Mouse (Mus musculus) CH12F3 (cell line): ENCODE measurements around the gene Kctd20.
"Not testable (repeated sequence)": the region's sequence is repeated elsewhere in the genome, so short reads cannot be mapped to it uniquely, and the experiment has no call there.

Source experiments
- in situ Hi-C: fragments of 300-500 bp; cut with MboI; formaldehyde crosslinking; loops from 2 replicates; pipeline ENCODE4 v1.14.3; 2020; ENCODE audit warnings: low sequenced_read_pairs

The Kctd20 gene

DNA sequence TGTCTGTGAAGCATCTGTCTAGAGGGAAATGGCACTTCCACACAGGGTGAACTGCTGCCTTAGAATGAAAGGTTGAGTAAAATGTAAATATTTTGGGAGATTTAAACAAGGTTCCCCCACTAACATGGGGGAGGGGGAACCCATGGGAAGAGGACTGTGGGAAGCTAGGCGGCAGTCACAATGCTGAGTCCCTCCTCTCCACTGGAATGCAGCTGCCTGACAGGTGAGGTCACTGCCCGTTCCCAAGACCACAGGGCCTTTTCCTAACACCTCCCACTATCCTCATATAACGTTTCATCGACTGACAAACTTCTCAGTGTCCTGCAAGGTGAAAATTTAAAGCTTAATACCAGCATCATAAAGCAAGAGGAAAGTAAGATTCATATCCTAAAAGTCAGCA, 30.8 kb downstream of the Kctd20 start:
- in situ Hi-C loops = no loop called here

- in situ Hi-C loops = no loop called here
Observed at GRCm38 (mm10) chr17:28984724-28985420, 33.1 kb downstream of the Kctd20 start.

- in situ Hi-C loops = no loop called here
Observed at GRCm38 (mm10) chr17:28986833-28987232, 35.1 kb downstream of the Kctd20 start.

DNA sequence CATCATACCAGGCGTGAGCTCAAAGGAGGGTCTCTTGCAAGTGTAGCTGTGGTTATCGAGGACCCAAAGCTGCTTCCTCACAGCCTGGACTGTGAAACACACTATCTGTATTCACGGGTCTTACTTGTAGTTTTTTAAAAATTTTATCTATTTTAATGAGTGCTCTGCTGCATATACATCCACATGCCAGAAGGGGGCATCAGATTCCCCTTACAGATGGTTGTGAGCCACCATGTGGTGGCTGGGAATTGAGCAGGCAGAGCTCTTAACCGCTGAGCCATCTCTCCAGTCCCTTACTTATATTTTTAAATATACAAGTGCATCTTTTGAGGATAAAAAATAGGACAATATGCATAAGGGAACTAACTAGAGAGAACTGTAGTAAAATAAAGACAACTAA, 36.0 kb downstream of the Kctd20 start:
- in situ Hi-C loops = no loop called here

DNA sequence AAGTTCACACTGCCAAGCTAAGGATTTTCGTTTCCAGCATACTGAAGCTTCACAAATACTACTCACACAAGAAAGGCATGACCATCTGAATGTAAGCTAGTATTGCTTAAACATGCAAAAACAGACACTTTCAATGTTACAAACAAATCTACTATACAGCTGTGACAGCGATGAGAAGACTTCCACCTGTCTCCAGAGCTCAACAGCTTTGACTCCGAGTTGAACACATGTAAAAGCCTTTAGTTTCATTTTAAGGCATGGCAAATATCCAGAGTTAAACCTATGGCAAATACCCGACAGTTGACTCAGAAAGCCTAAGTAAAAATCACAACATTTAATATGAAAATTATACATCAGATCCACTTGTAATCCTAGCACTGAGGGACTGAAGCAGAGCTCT, 36.5 kb downstream of the Kctd20 start:
- in situ Hi-C loops = no loop called here

DNA sequence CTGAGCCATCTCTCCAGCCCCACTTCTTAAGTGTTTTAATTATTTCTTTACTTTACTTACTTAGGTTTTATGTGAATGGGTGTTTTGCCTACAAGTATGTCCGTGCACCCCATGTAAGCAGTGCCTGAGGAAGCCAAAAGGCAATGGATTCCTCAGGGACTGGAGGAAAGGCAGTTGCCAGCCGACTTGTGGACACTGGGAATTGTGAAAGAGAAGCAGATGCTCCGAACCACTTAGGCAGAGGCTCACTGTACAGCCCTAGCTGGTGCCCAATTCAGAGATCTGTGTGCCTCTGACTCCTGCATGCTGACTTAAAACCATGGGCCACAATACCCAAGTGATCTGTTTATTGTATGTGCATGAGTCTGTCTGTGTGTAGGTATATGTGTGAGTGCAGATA, 37.2 kb downstream of the Kctd20 start:
- in situ Hi-C loops = no loop called here

GRCm38 (mm10) chr17:28990060-28990459, 38.3 kb downstream of the Kctd20 start:
- in situ Hi-C loops = no loop called here

- in situ Hi-C loops = no loop called here
Observed at GRCm38 (mm10) chr17:28991286-28991685, 39.5 kb downstream of the Kctd20 start.

DNA sequence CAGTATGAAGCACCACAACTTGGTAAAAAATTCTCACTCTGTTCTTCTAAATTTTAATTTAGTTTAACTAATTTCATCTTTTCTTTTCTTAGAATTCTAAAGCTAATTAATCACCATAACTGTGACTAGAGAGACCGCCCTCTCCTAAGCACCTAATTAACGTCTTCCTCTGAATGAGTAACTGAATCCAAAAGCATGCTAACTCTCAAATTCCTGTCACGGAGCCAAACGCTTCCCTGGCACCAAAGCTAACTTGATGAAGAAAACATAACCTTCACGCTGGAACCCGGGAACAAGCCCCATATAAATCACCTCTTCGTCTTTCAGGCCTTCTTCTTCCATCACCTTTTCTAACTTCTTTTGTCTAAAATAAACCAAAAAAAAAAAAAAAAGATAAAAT, 40.4 kb downstream of the Kctd20 start:
- in situ Hi-C loops = no loop called here

DNA sequence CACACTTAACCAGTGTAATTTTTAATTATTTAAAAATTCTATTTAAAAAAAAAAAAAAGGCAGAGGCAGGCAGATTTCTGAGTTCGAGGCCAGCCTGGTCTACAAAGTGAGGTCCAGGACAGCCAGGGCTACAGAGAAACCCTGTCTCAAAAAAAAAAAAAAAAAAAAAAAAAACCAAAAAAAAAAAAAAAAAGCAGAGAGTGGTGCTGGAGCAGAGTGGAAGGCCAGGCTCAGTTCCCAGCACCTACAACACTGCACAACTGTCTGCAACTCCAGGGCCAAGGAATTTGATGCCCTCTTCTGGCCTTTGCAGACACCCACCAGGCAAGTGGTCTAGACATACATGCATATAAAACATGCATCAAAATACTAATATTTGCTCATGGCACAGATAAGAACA, 41.3 kb downstream of the Kctd20 start:
- in situ Hi-C loops = not testable (repeated sequence)

DNA sequence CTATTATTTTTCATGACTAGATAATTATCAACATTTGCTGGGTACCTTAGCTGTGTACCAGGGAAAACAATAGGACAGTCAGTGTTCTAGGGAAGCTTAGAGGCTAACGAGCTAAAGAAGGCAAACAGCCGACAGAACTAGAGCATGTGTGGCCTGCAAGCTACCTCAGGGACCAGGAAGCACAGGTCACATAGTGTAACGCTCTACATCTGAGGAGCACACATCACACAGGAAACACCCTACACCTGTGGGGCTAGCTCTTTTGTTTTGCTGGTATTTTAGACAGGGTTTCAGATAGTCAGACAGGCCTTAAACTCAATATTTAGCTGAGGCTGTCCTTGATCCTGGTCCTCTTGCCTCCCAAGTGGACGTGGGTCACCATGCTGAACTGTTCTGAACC, 42.9 kb downstream of the Kctd20 start:
- in situ Hi-C loops = no loop called here

GRCm38 (mm10) chr17:29000465-29000864, 48.7 kb downstream of the Kctd20 start:
- in situ Hi-C loops = no loop called here

DNA sequence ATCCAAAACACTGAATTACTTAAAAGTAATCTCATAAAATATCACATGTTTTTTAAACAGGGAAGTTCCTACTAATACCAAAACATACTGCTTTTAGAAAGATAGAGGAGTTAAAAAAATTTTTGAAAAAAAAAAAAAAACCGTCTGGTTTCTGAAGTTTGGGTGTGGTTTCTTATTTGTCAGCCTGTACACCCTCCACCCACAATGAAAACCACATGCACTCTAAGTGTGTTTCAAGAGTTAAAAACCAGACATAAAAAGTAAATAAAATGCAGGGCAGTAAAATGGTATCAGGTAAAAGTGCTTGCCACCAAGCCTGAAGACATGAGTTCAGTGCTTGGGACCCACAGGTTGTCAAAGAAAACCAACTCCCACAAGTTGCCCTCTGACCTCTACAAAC, 52.0 kb downstream of the Kctd20 start:
- in situ Hi-C loops = no loop called here

DNA sequence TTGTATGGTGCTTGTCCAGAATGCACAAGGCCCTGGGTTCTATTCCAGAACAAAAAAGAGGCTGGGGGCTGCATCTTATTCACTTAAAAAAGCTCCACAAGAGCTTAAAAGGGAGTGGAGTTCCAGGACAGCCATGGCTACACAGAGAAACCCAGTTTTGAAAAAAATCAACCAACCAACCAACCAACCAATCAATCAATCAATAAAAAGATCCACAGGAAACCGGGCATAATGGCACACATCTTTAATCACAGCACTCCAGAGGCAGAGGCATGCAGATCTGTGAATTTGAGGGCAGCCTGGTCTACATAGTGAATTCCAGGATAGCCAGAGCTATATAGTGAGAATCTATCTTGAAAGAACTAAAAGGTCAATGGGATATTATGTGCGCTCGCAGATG, 53.3 kb downstream of the Kctd20 start:
- in situ Hi-C loops = no loop called here

DNA sequence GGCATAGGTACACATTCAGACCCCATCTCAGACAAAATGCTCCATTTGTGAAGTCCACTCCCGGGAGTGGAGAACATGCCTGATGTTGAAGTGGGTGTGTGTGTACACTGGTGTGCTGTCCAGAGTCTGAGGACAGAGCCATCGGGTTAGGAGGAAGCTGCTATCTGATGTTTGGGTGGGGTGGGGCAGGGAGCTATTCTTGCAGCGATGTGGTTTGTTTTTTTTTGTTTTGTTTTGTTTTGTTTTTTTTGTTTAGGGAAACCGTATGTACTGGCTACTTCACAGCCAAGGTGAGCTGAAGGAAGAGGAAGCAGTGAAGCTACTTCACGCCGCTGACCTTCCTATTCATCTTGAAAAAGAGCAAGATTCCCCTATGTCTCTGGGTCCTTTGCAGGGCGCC, 55.1 kb downstream of the Kctd20 start:
- in situ Hi-C loops = no loop called here

- in situ Hi-C loops = no loop called here
Observed at GRCm38 (mm10) chr17:29007243-29007640, 55.5 kb downstream of the Kctd20 start.

DNA sequence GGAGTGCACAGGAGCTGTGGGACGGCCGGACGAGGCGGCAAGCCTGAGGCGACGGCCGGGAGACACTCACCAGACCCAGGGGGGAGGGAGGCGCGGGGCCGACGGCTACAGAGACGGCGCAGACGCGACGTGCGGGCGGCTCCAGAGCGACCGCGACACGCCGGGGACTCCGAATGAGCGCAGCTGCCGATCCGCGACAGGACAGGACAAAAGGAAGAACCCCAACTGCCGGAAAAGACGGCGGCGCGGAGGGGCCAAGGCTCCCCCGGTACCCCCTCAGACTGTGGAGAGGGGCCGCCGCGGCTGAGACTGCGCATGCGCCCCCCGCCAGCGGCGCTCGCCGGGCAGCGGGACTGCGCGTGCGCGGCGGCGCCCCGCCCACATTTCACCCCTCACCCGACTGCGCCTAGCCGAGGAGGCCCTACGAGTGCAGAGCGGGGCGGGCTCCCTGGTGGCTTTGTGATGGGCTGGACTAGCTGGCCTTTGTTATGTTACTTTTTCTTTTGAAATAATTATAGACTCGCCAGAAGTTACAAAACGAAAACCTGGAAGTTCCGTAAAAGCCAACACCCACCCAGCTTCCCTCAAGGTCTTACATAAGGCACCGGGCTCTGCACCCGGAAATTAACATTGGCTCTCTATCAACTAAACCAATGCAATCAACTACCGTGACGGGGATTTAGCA, 56.0 kb downstream of the Kctd20 start, which contains the start of gene Stk38:
Gene Stk38, minus strand, starts transcription at position 355 of the 685 bp plus-strand sequence.
- in situ Hi-C loops = no loop called here

DNA sequence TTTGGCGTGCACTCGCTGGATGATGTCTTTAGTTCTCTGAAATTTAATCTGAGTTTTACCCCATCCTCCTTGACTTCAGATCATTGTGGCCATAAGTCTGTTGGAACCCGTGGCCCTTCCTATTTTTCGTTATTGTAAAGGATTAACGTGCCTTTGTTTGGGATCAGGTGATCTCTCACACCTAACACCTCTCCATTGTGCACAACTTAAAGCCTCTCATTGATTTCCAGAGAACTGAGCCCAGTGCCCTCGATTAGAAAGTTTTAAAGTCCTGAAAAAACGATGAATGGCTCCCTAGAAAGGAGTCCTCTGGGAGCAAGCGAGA, 56.5 kb downstream of the Kctd20 start:
- in situ Hi-C loops = no loop called here

DNA sequence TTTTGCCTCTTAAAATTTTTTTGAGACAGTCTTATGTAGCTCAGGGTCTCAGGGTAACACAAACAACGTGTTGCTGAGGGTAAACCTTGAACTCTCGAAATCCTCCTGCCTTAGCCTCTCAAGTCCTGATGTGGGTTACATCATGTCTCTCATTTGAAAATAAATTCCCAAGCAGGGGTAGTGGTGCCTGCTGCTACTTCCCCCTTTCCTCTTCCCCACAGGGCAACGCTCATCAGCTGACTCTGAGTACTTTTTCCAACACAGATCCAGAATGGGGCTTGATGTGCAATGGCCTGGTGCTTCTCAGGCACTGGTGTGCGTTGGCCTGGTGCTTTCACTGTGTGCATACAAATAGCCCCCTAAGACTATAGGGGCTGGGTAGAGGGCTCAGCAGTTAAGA, 57.4 kb downstream of the Kctd20 start:
- in situ Hi-C loops = no loop called here

GRCm38 (mm10) chr17:29014235-29014634, 62.5 kb downstream of the Kctd20 start:
- in situ Hi-C loops = no loop called here

- in situ Hi-C loops = no loop called here
Observed at GRCm38 (mm10) chr17:29015638-29016037, 63.9 kb downstream of the Kctd20 start.

DNA sequence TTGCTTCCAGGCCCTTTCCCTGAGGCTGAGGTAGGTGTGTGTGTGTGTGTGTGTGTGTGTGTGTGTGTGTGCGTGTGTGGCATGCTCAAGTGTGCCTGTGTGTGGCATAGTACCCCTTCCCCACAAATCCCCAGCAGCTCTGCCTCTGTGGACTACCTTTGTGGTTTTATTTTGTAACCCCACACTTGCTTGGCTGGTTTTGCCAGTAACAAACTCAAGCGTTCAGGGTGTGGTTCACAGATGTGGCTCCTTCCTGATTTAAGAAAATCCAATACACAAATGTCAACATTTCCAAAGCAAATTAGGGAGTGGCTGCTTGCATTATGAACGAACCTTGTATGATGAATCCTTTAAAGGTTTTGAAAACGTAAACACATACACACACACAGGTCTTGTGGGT, 65.0 kb downstream of the Kctd20 start:
- in situ Hi-C loops = no loop called here
